Mouse (Mus musculus): Measurements from ENCODE around the gene Nif3l1. TPM values are rescaled to one million over a fixed set of nuclear protein-coding genes. Genes with fewer than 3 reads are reported as not detected.

Gene Nif3l1
- polyA plus RNA-seq, 1 experiment from 2014 or later: 28.5 TPM

Other genes with a start within 250 kb of the Nif3l1 start
- 0.24 and 0.49 TPM in 2 replicates for gene Aox4, start 234.8 kb upstream of the Nif3l1 start, polyA plus RNA-seq (2014; fragmentation: Nextera tagmentation; extraction: Ambion mirVana)
- gene Aox2, start 166.8 kb upstream of the Nif3l1 start, polyA plus RNA-seq (2014; fragmentation: Nextera tagmentation; extraction: Ambion mirVana): not detected in 2 replicates
- 214 and 221 TPM in 2 replicates for gene Bzw1, start 52.3 kb upstream of the Nif3l1 start, polyA plus RNA-seq (2014; fragmentation: Nextera tagmentation; extraction: Ambion mirVana)
- gene Clk1, start 21.1 kb upstream of the Nif3l1 start, polyA plus RNA-seq (2014; fragmentation: Nextera tagmentation; extraction: Ambion mirVana): 130 and 155 TPM in 2 replicates
- 38.5 and 42.2 TPM in 2 replicates for gene Ppil3, start 335 bp downstream of the Nif3l1 start, polyA plus RNA-seq (2014; fragmentation: Nextera tagmentation; extraction: Ambion mirVana)
- 18.8 and 20.9 TPM in 2 replicates for gene Orc2, start 60.0 kb downstream of the Nif3l1 start, polyA plus RNA-seq (2014; fragmentation: Nextera tagmentation; extraction: Ambion mirVana)
- 5.1 and 6.4 TPM in 2 replicates for gene Fam126b, start 141.2 kb downstream of the Nif3l1 start, polyA plus RNA-seq (2014; fragmentation: Nextera tagmentation; extraction: Ambion mirVana)
- 257 and 274 TPM in 2 replicates for gene Ndufb3, start 141.2 kb downstream of the Nif3l1 start, polyA plus RNA-seq (2014; fragmentation: Nextera tagmentation; extraction: Ambion mirVana)